12 mouse cellular contexts compared by ENCODE assay signal in the genomic region with DNA sequence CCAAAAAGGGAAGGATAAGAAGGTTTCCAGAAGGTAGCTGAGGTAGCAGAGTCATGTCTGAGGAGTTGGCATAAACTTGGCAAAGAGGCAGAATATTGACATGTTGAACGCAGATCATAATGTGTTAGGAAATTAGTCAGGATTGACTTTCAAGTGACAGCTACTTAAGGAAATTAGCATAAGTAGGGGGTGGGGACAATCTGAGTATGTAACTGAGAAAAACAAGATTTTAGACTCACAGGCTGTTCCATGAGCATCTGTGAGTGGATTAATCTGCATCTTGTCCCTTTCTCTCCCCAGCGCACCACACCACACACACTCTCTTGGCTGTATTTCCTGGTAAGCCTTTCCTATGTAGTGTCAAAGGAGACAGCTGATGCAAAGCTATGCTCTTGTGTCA.
"Had no signal": no experiment of that assay in that cellular context is flagged by ENCODE, and none has a peak within 500 bp of the region (broad histone marks: within the 10 kb centered on the region; RNA-seq: fewer than 3 reads in every experiment).

No protein-coding gene starts in this region.

- H3K27me3 ChIP-seq: limb, embryonic 13.5 days; liver, embryonic 13.5 days had no signal

- H3K36me3 ChIP-seq: liver, embryonic 13.5 days had no signal

- H3K27ac ChIP-seq: limb, embryonic 13.5 days; liver, embryonic 13.5 days had no signal

- H3K4me1 ChIP-seq: liver, embryonic 13.5 days had no signal

- H3K4me3 ChIP-seq: limb, embryonic 13.5 days; liver, embryonic 13.5 days had no signal

- DNase-seq: kidney, adult 2 months; kidney, postnatal 25 days; left cerebral cortex, postnatal 4 days; liver, embryonic 13.5 days; lung, adult 2 months; lung, postnatal 14 days; lung, postnatal 4 days; midbrain, embryonic 14.5 days; thymus, adult 18-20 months; thymus, postnatal 36 days had no signal

- H3K9me3 ChIP-seq: limb, embryonic 13.5 days; liver, embryonic 13.5 days had no signal

- H3K9ac ChIP-seq: limb, embryonic 13.5 days; liver, embryonic 13.5 days had no signal

- H3K4me2 ChIP-seq: limb, embryonic 13.5 days; liver, embryonic 13.5 days; midbrain, embryonic 11.5 days had no signal
